Mouse (Mus musculus) gastrocnemius, adult 2 months (tissue): ENCODE measurements around the gene Klk1b27. TPM values are rescaled to one million over a fixed set of nuclear protein-coding genes. Genes with fewer than 3 reads are reported as not detected.
"Not testable (repeated sequence)": the region's sequence is repeated elsewhere in the genome, so short reads cannot be mapped to it uniquely, and the experiment has no call there.

Source experiments
- DNase-seq: peaks from one replicate; pipeline ENCODE4 v3.0.0; 2022
- H3K27ac ChIP-seq: fragments of 200-600 bp; 2 replicates; pipeline ENCODE4 v1.8.1; 2022; ENCODE audit warnings: mild to moderate bottlenecking
- H3K4me3 ChIP-seq: fragments of 200-600 bp; 2 replicates; pipeline ENCODE4 v1.8.1; 2022; ENCODE audit warnings: mild to moderate bottlenecking, moderate library complexity
- CTCF ChIP-seq: fragments of 200-600 bp; IDR thresholded peaks from 2 replicates; pipeline ENCODE4 v1.8.1; 2022; ENCODE audit warnings: antibody characterized with exemption, mild to moderate bottlenecking, moderate library complexity
- intact Hi-C: fragments of 180-260 bp; cut with DNase I; formaldehyde crosslinking; loops from one replicate; pipeline ENCODE4 v1.15.1; 2025
- long read RNA-seq, 2 experiments: library from polyadenylated mRNA; stranded (forward); transcript quantifications; one replicate each; pipeline ENCODE4 v2.0.0; 2021
- total RNA-seq, 2 experiments: library from RNA; stranded (reverse); gene quantifications; 2 replicates each; pipeline ENCODE4 v1.2.3; 2021

The Klk1b27 gene
- not detected for total RNA-seq
- long read RNA-seq, experiment 1: 0 reads
- long read RNA-seq, experiment 2: 0 reads

DNA sequence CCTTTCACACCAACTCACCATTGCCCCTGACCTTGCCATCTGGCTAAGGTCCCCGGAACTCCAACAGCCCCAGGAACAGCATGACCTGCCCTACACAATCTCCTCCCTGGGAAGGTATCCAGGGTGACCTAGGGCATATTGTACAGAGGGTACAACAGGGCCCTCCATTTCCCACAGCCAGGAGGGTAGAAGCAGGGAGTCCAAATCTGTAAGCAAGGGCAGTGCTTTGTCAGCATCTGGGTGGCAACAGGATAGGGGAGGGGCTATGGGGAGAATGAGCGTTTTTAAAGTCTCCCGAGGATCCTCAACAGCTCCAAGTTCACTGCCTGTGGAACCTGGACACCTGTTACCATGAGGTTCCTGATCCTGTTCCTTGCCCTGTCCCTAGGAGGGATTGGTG lies at the start of gene Klk1b27:
Klk1b27 (plus strand) TSS at position 301 of the 400 bp plus-strand sequence.
- intact Hi-C loops, DNase-seq, H3K27ac ChIP-seq, H3K4me3 ChIP-seq: not testable (repeated sequence)

DNA sequence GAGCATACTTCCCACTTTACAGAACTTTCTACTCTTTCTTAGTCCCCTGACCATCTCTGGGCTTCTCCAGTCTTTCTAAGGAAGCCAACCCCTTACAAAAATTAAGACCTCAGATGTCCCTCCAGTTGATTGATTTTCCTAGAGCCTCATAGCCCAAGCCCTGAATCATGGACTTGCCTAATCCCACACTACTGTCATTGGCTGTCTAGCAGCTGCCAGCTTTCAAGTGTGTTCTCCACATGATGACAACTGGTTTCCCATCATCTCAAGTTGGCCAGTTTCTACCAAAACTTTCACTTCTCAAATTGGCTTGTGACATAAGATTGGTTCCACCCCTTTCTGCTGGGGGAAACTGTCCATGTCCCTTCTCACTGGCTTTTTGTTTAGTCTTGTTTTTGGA lies 47.2 kb upstream of the Klk1b27 start:
- intact Hi-C loops: no loop called here

DNA sequence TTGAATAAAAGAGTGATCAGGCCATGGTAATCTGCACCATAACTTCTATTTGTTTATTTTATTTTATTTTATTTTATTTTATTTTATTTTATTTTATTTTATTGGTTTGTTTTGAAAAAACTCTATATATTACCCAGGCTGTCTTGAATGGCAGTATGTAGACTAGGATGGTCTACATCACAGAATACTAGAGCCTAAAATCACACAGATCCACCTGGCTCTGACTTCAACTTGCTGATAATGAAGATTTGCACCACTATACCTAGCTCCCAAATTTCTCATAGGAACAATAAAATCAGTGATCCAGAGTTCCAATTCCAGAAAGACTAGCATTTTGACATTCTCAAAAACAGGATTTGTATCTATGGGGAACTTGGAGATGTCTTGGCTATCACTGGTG lies 40.2 kb upstream of the Klk1b27 start, which contains the start of gene Klk1b26:
Klk1b26 (plus strand) TSS at position 301 of the 400 bp plus-strand sequence.
- H3K27ac ChIP-seq, DNase-seq, H3K4me3 ChIP-seq, intact Hi-C loops: not testable (repeated sequence)

More for the DNA sequence above, 47.2 kb upstream of the Klk1b27 start:
- Histone ChIP-seq H3K4me3 (no peak overlapping the region), H3K27ac (no peak overlapping the region)
- TF ChIP-seq CTCF: no peak
- no peak for DNase-seq

DNA sequence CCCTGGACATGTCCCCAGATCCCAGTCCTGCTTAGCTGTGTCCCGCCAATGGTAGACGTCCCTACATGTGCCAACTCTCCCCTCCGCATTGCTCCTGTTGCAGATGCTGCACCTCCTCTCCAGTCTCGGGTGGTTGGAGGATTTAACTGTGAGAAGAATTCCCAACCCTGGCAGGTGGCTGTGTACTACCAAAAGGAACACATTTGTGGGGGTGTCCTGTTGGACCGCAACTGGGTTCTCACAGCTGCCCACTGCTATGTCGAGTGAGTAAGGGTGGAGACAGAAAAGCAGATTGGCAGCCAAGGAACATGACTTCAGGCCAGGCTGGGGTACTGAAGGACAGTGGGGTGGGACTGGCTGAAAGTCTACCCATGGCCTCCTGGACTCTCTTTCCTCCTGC lies 37.4 kb upstream of the Klk1b27 start:
- DNase-seq, H3K4me3 ChIP-seq, intact Hi-C loops, H3K27ac ChIP-seq: not testable (repeated sequence)

DNA sequence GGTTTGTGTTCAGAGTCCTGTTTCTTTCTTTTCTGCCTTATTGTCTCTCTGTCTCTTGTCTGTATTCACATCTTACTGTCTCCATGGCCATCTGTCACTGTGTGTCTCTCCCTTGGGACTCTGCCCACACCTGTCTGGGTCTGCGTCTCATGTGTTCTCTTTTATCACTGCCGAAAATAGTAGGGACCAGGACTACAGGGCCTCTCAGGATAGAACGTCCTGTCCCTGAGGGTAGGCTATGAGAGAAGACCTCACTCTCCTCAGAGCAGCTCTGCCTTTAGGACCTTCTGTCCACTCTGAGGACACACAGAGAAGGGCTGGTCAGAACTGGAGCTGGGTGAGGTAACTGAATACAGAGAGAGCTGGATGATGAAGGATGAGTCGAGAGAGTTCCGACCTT lies 37.0 kb upstream of the Klk1b27 start:
- no peak overlapping the region for H3K4me3 ChIP-seq
- intact Hi-C loops: no loop called here
- no peak for TF ChIP-seq CTCF

DNA sequence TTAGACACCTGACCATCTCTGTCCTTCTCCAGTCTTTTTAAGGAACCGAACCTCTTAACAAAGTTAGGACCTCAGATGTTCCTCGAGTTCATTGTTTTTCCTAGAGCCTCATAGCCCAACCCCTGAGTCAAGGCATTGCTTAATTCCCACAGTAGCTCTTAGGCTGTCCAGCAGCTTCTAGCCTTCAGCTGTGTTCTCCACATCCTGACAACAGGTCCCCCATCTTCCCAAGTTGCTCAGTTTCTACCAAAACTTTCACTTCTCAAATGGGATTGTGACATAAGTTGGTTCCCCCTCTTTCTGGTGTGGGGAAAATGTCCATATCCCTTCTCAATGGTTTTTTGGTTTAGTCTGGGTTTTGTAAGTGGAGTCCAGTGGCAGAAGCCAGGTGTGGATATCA lies 20.0 kb downstream of the Klk1b27 start:
- Histone ChIP-seq H3K27ac (no peak overlapping the region), H3K4me3 (no peak overlapping the region)
- DNase-seq: no peak
- intact Hi-C loops: no loop called here
- no peak for TF ChIP-seq CTCF

More for the DNA sequence above, 37.0 kb upstream of the Klk1b27 start:
- no peak for DNase-seq
- no peak overlapping the region for H3K27ac ChIP-seq

DNA sequence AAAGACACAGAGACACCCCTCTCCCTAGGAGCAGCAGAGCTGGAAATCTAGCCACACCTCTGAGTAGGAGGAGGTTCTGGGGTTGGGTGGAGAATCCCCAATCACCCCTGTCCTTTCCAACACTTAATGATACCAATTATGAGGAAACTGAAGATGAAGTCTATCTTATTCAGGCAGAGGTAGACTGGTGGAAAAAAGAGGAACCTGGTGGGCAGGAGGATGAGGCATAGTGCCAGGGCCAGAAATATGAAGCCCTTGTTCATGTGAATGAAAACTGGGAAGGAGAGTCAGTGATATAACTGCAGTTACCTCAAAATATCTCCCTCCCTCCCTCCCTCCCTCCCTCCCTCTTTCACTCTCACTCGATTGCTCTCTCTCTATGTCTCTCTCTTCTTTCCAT lies 25.6 kb downstream of the Klk1b27 start:
- DNase-seq: no peak
- intact Hi-C loops: no loop called here
- H3K27ac ChIP-seq: no peak overlapping the region
- no peak for TF ChIP-seq CTCF
- no peak overlapping the region for H3K4me3 ChIP-seq

DNA sequence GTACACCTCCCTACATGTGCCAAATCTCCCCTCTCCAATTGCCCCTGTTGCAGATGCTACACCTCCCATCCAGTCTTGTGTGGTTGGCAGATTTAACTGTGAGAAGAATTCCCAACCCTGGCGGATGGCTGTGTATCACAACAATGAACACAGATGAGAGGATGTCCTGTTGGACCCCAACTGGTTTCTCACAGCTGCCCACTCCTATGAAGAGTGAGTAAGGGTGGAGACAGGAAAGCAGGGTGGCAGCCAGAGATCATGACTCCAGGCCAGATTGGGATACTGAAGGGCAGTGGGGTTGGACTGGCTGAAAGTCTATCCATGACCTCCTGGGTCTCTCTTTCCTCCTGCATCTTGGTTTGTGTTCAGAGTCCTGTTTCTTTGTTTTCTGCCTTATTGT lies 44.0 kb downstream of the Klk1b27 start:
- H3K4me3 ChIP-seq: no peak overlapping the region
- DNase-seq: no peak
- no peak overlapping the region for H3K27ac ChIP-seq
- intact Hi-C loops: no loop called here
- TF ChIP-seq CTCF: no peak

DNA sequence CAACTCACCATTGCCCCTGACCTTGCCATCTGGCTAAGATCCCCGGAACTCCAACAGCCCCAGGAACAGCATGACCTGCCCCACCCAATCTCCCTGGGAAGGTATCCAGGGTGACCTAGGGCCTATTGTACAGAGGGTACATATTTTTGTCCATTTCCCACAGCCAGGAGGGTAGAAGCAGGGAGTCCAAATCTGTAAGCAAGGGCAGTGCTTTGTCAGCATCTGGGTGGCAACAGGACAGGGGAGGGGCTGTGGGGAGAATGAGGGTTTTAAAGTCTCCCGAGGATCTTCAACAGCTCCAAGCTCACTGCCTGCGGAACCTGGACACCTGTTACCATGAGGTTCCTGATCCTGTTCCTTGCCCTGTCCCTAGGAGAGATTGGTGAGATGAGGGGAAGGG lies 49.9 kb downstream of the Klk1b27 start, which contains the start of gene Klk1b21:
Klk1b21 (plus strand) TSS at position 301 of the 400 bp plus-strand sequence.
- intact Hi-C loops, H3K27ac ChIP-seq, DNase-seq, H3K4me3 ChIP-seq: not testable (repeated sequence)

Other genes with a start within 250 kb of the Klk1b27 start
- gene Klk7, start 241.0 kb upstream of the Klk1b27 start, total RNA-seq: not detected
- gene Klk6, start 227.8 kb upstream of the Klk1b27 start, total RNA-seq: not detected
- gene Klk5, start 210.3 kb upstream of the Klk1b27 start, total RNA-seq: not detected
- gene Klk4, start 171.1 kb upstream of the Klk1b27 start, total RNA-seq: not detected
- not detected for gene Klk15, start 118.5 kb upstream of the Klk1b27 start, total RNA-seq
- not detected for gene Klk1b8, start 101.6 kb upstream of the Klk1b27 start, total RNA-seq
- gene Klk1b1, start 85.5 kb upstream of the Klk1b27 start, total RNA-seq: not detected
- gene Klk1b9, start 76.2 kb upstream of the Klk1b27 start, total RNA-seq: not detected
- gene Klk1b11, start 56.4 kb upstream of the Klk1b27 start, total RNA-seq: not detected
- 1 to 10 TPM in 1 of 2 experiments, under 1 TPM in 1; 0.51 to 1.0 TPM for gene Klk1b26, start 40.1 kb upstream of the Klk1b27 start, total RNA-seq
- not detected for gene Klk1b21, start 50.0 kb downstream of the Klk1b27 start, total RNA-seq
- gene Klk1b22, start 60.4 kb downstream of the Klk1b27 start, total RNA-seq: not detected
- not detected for gene Klk1b16, start 84.5 kb downstream of the Klk1b27 start, total RNA-seq
- gene Klk1b24, start 135.9 kb downstream of the Klk1b27 start, total RNA-seq: not detected
- gene Klk1b3, start 145.9 kb downstream of the Klk1b27 start, total RNA-seq: not detected
- gene Klk1b4, start 155.1 kb downstream of the Klk1b27 start, total RNA-seq: not detected
- gene Klk1b5, start 163.7 kb downstream of the Klk1b27 start, total RNA-seq: not detected
- gene Klk1, start 173.1 kb downstream of the Klk1b27 start, total RNA-seq: not detected
- not detected for gene Gm36864, start 183.9 kb downstream of the Klk1b27 start, total RNA-seq
- not detected for gene 1700028J19Rik, start 194.4 kb downstream of the Klk1b27 start, total RNA-seq
- 1 to 10 TPM; 6.1 to 8.2 TPM for gene 2410002F23Rik, start 194.4 kb downstream of the Klk1b27 start, total RNA-seq
- gene Acp4, start 205.1 kb downstream of the Klk1b27 start, total RNA-seq: not detected
- not detected for gene Gm15517, start 209.2 kb downstream of the Klk1b27 start, total RNA-seq